Mouse (Mus musculus): Measurements from ENCODE around the gene Kctd8.

Kctd8 gene

DNA sequence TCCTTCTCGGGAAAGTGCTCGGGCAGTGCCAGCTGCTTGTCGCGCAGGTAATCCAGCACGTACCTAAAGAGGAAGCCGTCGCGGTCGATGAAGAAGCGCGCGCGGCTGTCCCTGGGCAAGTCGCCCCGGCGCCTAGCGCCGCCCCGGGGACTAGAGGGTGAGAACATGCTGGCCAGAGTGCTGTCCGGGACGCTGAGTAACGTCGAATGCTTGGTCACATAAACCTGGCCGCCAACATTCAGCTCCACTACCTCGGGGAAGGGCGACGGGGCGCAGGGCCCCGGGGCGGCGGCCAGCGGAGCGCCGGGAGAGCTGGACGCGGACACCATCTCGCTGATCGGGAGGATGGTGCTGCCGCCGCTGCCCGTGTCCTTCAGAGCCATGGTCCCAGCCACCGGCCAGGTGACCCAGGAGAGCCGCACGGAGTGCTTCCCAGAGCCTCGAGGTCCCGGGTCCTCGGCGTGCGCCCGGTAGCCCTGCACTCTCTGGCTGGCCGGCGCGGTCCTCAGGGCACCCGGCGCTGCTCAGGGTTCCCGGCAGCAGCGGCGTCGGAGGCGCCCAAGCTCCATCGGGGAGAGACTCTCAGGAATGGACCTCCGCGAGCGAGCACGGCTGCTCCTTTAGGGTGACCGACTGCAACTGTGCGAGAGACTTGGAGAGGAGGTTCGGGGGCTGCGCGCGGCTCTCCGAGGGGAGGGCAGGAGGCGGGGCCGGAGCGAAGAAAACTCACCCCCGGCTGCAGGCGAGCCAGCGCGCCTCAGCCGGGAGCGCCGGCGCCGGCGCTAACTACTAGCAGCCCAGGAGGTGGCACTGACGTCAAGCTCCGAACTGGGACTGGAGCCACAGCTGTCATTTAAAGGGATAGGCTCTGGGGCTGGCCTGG is at the start of gene Kctd8:
Gene Kctd8 (minus strand): TSS at position 761 of the 883 bp plus-strand sequence.
- DNase-seq = peak; percentile 86

DNA sequence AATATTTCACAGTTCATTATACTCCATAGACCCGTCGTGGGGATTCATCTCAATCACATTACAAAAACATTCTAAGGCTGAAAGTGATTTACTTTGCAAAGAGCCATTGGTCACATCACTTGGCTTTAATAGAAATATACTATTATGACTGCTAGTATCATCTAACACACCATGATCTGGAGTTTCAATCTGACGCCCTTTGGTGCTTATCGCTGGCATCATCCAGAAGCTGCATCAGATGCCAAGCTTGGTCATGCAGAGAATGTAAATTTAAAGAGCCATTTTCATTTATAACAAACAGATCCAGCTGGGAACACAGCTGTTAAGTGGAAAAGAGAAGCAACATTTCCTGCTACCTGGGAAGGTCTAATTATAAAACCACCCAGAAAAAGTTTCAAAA is 37.6 kb upstream of the Kctd8 start:
- no peak for DNase-seq

DNA sequence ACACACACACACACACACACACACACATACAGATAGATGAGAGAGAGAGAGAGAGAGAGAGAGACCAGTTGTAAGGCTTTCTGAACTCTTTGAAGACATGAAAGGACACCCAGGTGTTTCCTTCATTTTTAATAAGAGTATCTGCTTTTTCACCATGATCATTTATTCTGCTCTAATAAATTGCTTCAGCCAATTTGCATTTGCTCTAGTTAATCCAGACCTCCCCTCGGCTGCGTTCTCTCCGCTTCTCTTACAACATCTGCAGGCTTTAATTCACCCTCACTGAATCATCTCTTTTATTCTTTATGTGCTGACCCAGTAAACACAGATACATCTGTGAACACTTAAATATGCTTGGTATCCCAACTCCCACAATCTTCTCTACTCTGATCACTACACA is 9.1 kb upstream of the Kctd8 start:
- DNase-seq = no peak

GRCm38 (mm10) chr5:69340102-69340918 is 1.2 kb downstream of the Kctd8 start:
- peak; percentile 91 for DNase-seq

GRCm38 (mm10) chr5:69339623-69339970 is 1.9 kb downstream of the Kctd8 start:
- peak; percentile 49 for DNase-seq

- peak; percentile 20 for DNase-seq
Measured at GRCm38 (mm10) chr5:69338916-69339622, 2.4 kb downstream of the Kctd8 start.

DNA sequence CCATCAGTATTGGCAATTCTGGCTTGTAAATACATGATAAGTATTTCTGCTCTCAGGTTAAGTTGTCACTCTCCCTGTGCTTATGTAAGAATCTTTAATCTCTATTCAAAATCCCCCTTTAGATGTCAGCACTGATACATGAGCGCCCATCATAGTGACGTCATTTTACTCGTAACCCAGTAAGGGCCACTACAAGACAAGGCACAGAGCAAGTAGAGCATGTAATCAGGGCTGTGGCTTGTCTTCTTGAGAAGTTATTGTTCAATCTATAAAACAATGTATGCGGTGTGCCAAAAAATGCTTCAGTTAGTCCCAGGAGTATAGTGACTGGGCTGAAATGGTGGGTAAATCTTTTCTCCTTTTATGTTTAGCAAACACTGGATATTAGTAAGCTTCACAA is 13.9 kb downstream of the Kctd8 start:
- no peak for DNase-seq

- DNase-seq = peak; percentile 35
Measured at GRCm38 (mm10) chr5:69324566-69325230, 16.8 kb downstream of the Kctd8 start.

- DNase-seq = no peak
Measured at GRCm38 (mm10) chr5:69312611-69313010, 28.9 kb downstream of the Kctd8 start.

GRCm38 (mm10) chr5:69301665-69302064 is 39.8 kb downstream of the Kctd8 start:
- DNase-seq = no peak

- no peak for DNase-seq
Measured at GRCm38 (mm10) chr5:69292353-69292752, 49.1 kb downstream of the Kctd8 start.

GRCm38 (mm10) chr5:69284359-69284758 is 57.1 kb downstream of the Kctd8 start:
- DNase-seq = no peak

DNA sequence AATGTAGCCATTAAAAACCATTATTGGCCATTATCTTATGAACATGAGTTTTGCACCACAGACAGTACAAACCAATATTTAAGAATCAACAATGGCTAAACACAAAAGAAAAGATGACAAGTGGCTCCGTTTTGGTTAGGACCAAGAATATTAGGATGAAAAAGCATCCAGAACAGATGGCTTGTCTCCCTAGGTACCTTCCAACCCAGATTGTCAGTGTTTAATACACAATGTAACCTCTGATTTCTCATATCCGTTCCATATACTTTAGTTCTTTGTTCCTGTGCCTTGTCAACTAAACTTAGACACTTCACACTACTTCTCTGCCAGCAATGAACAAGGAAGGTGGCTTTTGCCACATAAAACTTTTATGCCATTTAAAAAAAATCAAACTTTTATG is 89.1 kb downstream of the Kctd8 start:
- DNase-seq = no peak

DNA sequence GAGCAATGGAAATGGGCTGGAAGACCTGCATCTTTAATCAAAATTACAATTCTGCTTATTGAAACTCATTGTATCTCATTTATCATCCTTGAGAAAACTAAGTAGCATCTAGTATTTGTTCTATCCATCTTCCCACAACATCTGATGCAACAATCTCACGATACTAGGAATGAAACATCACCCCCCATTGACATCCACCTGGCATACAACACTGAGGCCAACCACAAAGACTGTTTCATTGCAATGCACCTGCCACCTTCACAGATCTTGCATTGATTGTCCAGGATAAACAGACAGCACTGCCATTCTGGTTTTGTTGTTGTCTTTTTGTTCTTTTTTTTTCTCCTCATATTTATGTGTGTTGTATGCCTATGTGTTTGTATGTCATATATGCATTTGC is 99.5 kb downstream of the Kctd8 start:
- peak; percentile 49 for DNase-seq

GRCm38 (mm10) chr5:69233560-69233959 is 107.9 kb downstream of the Kctd8 start:
- no peak for DNase-seq

DNA sequence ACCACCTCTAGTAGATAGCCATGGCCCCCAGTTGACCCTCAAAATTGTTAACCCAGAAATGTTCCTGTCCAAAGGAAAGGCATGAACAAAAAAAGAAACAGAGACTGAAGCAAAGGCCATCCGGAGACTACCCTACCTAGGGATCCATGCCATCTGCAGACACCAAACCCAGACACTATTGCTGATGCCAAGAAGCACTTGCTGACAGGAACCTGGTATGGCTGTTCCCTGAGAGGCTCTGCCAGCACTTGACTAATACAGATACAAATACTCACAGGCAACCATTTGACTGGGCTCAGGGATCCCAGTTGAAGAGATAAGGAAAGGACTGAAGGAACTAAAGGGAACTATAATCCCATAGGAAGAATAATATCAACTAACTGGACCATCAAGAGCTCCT is 109.8 kb downstream of the Kctd8 start:
- peak; percentile 75 for DNase-seq

DNA sequence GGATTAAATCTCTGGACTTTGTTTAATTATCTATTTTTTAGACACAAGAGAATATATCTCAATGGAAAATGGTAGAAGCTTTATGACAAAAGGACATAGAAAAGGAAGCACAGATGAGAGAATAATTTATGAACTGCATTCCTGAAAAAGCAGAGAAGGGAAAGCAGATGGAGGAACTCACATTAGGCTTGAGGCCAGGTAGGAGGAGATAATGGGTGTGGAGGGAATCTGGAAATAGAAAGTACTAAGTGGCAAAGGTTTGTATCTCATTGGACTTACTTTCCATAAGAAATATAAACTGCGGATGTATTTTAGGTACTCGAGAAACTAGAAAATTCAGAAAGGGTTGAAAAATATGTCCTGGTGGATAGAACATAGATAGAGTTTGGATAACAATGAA is 114.3 kb downstream of the Kctd8 start:
- DNase-seq = no peak

- no peak for DNase-seq
Measured at GRCm38 (mm10) chr5:69222608-69223007, 118.9 kb downstream of the Kctd8 start.

DNA sequence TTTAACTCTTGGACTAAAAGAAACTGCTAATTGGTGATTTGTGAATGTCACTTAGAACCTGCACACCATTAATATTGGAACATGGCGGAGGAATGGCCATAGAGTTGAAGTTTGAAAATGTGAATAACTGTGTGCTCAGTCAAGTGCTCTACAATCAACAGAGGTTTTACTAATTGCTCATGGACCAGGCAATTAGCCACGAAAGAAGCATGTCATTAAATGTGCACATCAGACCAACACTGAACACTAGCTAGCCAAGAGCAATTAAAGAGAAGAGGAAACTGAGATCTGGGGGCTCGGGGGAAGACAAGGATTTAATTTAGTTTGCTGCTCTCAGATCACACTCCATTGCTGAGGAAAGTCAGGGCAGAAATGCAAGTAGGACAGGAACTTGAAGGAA is 126.3 kb downstream of the Kctd8 start:
- DNase-seq = no peak

GRCm38 (mm10) chr5:69209401-69209800 is 132.1 kb downstream of the Kctd8 start:
- DNase-seq = no peak

DNA sequence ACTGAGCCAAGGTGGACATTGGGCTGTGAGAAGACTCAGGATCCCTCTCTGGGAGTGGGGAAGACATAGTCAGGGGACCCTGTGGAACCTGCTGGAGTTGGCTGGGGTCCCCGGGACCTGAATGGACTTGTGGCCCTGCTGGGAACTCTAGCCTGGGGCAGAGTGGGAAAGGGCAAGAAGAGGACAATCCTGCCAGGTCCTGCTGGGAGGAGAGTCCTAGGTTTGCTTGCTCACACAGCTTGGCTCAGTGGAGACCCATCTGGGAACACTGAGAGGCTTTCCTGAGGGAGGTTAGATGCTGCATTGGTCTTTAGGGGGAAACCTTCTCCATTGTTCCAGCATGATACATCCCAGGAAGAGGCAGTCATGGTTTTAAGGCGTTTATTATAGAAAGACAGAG is 133.8 kb downstream of the Kctd8 start:
- DNase-seq = peak; percentile 46

DNA sequence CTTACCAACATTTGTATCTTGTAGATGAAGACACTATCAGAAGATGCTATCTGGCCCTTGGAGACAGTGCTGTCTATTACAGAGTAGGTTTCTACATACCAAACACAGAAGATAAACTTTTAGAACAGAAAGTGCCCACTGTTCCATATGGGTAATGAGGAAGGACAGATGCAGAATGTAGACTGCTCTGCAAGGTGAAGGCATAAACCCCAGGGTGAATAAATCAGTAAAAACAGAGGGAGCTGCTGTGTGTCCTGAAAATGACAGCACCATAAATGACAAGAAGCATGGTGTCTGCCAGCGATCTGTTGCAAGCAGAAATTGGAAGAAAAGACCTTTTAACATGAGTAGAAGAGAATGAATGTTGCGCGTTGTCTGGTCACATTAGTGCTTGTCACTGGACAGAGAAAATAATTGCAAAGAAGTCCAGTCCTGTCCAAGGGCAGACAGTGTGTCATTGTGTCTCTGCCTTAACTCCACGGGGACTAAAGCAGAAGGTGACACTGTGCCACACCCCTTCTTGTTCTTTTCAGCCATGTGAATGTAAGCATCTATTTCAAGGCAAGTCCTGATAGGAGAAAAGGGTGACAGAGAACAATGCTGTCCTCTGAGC is 181.5 kb downstream of the Kctd8 start:
- DNase-seq = no peak
